Mouse (Mus musculus) common myeloid progenitor, adult 5-6 weeks (primary cell): Measurements from ENCODE around the gene Mitf. TPM values are rescaled to one million over a fixed set of nuclear protein-coding genes. Genes with fewer than 3 reads are reported as not detected.

Source experiments
- ATAC-seq: replicated peaks from 2 replicates; pipeline ENCODE4 v1.8.0; 2016; ENCODE audit warnings: low read depth, mild to moderate bottlenecking, moderate TSS enrichment, inconsistent platforms; ENCODE audit not compliant: poor library complexity, severe bottlenecking
- total RNA-seq: library from RNA; stranded (forward); fragments of 200-1000, 187-1606 nt; gene quantifications from 2 replicates; pipeline ENCODE4 v1.2.3, GENCODE M21; 2017

Gene Mitf
- total RNA-seq, 1 experiment from 2014 or later: 4.5 TPM

GRCm38 (mm10) chr6:97818948-97819347, 12.1 kb downstream of the Mitf start:
- no peak; the same call in 1 of the 2 replicates for ATAC-seq

- peak; percentile 67 for ATAC-seq
These were observed 13.7 kb downstream of the Mitf start for GRCm38 (mm10) chr6:97820505-97820904.

- 0 out of 2 replicates have a peak, but pooled peaks have one; percentile 22 for ATAC-seq
These were observed 15.0 kb downstream of the Mitf start for GRCm38 (mm10) chr6:97821811-97822210.

GRCm38 (mm10) chr6:97826642-97827275, 19.9 kb downstream of the Mitf start:
- ATAC-seq: no peak

GRCm38 (mm10) chr6:97828021-97828420, 21.2 kb downstream of the Mitf start:
- ATAC-seq: no peak

- peak; percentile 93 for ATAC-seq
These were observed 22.2 kb downstream of the Mitf start for GRCm38 (mm10) chr6:97828822-97829719.

- ATAC-seq: no peak
These were observed 25.6 kb downstream of the Mitf start for GRCm38 (mm10) chr6:97832501-97832900.

- ATAC-seq: no peak
These were observed 29.3 kb downstream of the Mitf start for GRCm38 (mm10) chr6:97836176-97836575.

- no peak for ATAC-seq
These were observed 30.9 kb downstream of the Mitf start for GRCm38 (mm10) chr6:97837711-97838110.

GRCm38 (mm10) chr6:97839568-97839967, 32.7 kb downstream of the Mitf start:
- ATAC-seq: no peak

GRCm38 (mm10) chr6:97844112-97844511, 37.3 kb downstream of the Mitf start:
- no peak for ATAC-seq

- no peak for ATAC-seq
These were observed 41.5 kb downstream of the Mitf start for GRCm38 (mm10) chr6:97848191-97848857.

- no peak for ATAC-seq
These were observed 47.4 kb downstream of the Mitf start for GRCm38 (mm10) chr6:97854236-97854635.

GRCm38 (mm10) chr6:97855420-97856170, 48.7 kb downstream of the Mitf start:
- no peak for ATAC-seq

GRCm38 (mm10) chr6:97856502-97856901, 49.6 kb downstream of the Mitf start:
- ATAC-seq: peak; percentile 64

- peak; percentile 93 for ATAC-seq
These were observed 50.8 kb downstream of the Mitf start for GRCm38 (mm10) chr6:97857690-97858089.

GRCm38 (mm10) chr6:97866575-97866974, 59.7 kb downstream of the Mitf start:
- peak; percentile 90 for ATAC-seq

- ATAC-seq: no peak
These were observed 61.2 kb downstream of the Mitf start for GRCm38 (mm10) chr6:97868005-97868404.

GRCm38 (mm10) chr6:97869953-97870352, 63.1 kb downstream of the Mitf start:
- no peak for ATAC-seq
